Mouse (Mus musculus) regulatory T cell (primary cell): ENCODE measurements at regions not wholly inside any gene's neighbourhood (a gene's known extent, or its start where the extent isn't known, plus 50 kb on each side); places are given as distances from the start of the nearest gene placed in this dataset.

Experiments
- in situ Hi-C: fragments of 300-600 bp; cut with MboI, MseI; formaldehyde crosslinking; loops from one replicate; pipeline ENCODE4 v1.15.1; 2025; ENCODE audit warnings: high pct_unique_total_duplicates

DNA sequence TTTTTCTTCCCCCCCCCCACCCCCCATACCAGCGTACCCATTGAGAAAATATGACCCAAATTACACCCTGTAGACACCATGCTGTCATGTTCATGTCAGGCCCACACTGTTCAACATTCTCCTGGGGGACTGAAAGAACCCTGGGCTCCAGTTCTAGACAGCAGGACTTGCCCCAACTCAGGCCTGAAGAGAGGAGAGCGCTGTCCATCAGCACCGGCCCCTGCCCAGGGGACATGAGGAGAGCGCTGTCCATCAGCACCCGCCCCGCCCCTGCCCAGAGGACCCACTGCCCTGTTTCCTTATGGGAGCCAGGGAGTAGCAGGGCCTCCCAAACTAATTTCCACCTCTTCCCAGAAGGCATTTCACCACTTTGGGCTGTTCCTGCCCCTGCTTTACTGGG, 241.7 kb upstream of the Cdh4 start:
- in situ Hi-C loops = no loop called here

DNA sequence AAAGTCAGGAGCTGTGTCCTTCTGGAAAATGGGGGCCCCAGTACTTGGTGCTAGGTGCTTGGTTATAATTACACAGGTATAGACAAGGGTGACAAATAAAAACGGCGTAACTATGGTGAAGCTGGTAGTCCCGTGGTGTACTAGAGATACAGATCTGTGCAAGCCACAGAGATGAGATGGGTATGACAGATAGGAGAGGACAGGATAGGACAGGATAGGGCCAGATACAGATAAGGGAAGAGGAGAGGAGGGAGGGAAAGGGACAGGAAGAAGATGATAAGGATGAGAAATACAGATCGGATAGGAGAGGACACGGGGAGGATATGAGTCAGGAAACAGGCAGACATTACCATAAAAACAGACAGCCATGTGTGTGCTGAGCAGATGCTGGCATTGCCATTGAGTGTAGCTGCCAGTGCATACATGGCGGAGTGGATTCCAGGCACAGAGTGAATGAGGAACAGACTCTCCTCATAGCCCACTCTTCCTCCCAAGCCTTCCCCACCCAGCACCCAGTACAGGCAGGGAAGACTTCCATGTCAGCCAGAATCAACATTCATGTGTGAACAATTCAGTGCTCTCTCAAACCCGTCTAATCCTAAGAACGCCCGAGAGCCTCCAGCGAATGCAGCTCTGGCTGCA, 231.9 kb upstream of the Cdh4 start:
- in situ Hi-C loops = no loop called here

DNA sequence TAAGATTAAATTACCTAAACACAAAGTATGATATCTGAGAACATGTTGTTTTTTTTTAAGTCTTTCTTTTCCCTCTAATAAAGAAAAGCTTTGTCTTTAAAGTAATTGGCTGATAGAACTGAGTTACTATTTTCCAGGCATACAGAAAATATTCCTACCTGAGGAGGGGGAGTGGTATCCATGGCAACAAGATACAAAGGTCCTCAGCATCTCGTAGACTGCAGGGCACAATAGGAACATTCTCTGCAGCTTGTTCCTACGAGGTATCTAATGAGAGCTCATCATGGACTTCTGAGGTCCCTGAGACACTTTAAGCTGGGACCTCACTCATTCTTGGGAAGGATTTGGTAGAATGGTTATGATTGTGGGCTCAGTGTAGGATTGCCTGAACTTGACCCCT, 225.5 kb upstream of the Cdh4 start:
- in situ Hi-C loops = no loop called here

DNA sequence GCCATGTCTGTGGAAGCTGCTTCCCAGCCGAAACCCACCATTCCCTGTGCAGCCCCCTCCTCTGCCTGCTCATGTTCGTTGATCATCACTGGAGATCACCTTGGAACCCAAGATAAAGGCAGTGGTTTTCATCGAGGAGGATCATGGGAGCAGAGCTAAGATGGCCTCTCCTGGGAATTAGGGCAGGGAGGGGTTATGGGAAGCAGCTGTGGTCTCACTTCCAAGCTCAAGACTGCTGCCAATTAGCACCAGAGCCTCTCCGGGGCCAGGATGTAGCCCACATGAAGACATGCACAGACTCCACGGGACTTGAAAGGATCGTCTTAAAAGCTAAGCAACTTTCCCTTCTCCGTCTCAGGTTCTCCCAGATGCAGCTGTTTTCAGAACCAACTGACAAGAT, 214.1 kb upstream of the Cdh4 start:
- in situ Hi-C loops = loop anchor here (25.0 kb wide), 1 partner anchor 1941 kb away; no protein-coding TSS in a partner anchor

DNA sequence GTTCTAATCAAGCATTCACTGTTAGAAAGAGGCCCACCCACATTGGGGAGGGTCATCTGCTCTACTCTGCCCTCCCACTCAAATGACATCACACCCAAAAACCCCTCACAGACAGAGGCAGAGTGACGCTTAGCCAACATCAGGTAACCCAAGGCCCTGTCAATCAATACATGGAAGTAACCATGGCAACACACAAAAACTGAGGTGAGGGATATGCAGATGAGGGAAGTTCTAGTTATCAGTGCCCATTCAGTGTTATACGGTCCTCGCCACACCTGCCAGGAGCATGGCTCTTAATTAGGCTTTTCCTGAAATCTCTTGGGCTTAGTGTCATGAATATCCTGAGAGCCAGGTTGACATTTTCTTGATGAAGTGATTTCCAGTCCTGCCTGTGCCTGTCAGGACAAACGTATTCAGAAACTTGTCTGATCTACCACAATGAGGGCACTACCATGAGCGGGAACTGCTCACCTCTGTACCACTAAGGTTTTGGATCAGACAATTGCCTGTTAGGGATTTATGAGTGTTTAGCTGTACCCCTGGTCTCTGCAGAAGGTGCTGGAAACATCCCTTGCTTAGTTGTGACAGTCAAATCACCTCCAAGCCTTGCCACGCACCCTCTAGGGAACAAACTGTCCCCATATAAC, 210.4 kb upstream of the Cdh4 start:
- in situ Hi-C loops = loop anchor here (25.0 kb wide), 1 partner anchor 1945 kb away; no protein-coding TSS in a partner anchor

DNA sequence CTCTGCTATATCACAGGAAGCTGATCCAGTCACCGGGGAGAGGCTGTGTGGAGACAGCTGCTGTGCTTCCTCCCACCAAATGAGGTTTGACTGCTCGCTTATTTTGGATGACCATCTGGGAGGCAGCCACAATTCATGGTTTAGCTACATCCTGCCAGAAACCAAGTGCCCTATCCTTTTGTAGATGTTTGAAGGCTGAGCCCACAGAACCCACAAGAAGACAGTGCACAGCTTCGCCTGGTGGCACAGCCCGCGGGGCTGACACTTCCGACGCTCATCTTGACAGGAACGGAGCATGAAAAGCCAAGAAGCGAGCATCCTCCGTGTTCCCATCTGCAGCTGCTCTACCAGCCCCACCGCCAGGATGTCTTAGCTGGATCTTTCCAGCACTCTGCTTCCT, 204.1 kb upstream of the Cdh4 start:
- in situ Hi-C loops = loop anchor here (25.0 kb wide), 1 partner anchor 1951 kb away; no protein-coding TSS in a partner anchor

DNA sequence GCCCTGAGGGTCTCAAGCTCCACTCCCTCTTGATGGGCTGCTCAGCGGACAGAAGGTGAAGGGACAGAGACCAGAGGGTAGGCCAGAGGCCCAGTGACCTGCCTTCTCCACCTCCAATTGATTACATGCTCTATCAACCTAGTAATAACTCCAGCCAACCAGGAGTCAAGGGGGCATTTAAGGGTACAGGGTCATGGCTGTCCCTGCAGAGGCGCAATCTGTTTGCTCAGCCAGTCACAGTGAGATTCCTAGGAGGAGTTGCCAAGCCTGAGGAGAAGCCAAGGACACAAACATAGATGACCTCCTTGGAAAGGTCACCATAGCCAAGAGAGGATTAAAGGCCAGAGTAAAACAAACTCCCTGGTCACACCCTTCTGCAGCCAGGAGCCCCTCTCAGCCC, 181.3 kb upstream of the Cdh4 start:
- in situ Hi-C loops = no loop called here

DNA sequence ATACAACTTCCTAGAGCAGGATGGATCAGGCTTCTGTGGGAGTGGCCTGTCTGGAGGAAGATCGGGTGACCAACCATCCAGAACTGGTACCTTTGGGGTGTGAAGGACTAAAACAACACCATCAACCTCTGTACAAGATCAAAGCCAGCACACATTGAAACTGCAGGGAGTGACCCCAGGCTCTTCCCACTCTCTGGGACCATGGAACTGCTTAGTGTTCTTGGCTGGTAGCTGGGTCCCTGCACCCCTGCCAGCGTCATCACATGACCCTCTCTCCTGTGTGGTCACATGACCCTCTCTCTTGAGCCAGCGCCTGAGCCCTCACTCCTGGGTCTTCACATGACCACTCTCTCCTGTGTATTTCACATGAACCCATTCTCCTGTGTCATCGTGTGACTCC, 178.3 kb upstream of the Cdh4 start:
- in situ Hi-C loops = no loop called here

DNA sequence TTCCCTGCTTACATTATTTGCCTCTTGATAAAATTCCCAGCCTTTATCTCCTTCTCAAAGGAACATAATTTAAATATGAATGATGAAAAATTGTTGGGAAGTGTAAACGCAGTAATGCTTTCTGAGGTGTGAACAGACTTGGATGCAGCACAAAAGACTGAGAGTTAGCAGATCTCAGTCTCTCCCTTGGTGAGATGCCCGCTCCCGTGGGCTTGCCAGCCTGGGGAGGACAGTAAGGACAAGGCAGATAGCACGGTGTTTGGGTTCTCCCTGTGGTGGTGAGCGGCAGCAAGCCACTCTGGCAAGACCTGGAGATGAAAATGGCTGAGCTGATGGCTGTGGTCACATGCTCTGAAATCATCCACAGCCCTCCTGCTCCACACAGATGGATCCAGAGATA, 176.8 kb upstream of the Cdh4 start:
- in situ Hi-C loops = no loop called here

DNA sequence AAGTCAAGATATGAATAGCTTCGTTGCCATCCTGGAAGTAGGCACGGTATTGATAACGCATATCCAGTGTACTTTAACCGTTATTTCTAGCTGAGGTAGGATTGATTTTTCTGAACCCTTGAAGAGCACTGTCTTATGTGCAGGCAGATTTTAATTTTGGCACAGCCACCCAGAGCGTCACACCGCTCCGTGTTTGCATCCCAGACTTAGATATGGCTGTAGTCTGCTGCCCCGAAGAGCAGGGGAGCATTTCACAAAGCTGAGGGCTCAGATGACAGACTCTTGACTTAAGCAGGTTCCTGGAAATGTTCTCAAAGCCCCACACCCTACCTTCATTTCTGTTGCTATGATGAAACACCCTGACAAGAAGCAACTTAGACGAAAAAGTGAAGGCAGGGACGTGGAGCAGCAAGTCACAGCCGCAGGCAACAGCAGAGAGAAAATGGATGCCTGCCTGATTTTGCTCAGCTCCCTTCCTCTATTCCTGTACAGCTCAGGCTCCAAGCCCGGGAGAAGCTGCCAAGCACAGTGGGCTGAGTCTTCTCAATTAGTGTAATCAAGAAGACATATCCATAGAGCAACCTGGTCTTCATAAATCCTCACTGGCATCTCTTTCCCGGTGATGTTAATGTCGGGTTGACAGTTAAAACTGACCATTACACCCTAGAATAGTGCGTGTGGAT, 164.9 kb upstream of the Cdh4 start:
- in situ Hi-C loops = no loop called here

DNA sequence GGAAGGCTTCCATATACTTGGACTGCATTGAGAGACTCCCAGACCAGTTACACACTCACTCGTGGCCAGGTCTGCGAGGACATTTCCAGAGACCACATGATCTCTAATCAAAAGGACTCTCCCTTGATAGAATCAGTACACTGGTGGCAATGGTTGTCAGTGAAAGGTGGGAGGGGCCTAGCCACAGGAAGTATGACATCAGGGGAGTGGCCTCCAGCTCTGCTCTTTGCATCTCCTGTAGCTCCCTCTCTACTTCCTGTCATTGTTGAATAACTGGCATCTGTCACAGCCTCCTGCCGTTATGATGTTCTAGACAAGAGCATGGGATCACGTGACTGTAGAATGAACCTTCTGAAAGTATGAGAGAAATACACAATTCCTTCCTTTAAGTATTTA, 164.3 kb upstream of the Cdh4 start:
- in situ Hi-C loops = no loop called here

DNA sequence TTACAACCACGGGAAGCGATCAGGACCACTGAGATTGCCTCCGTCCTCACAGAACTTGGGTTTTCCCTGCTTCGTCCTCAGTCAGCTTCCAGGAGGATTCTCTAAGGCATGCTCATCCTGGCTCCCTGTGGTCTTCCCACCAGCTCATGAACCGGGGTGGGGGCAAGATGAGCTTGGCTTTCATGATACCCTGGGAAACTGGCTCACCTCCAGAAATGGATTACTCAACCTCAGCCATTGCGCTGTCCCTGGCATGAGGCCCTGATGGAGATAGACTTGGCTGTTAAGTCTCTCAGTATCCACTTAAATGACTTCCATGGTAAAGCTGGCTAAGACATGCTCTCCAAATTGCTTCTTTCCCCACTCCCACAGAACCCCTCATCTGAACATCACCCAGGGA, 160.0 kb upstream of the Cdh4 start:
- in situ Hi-C loops = no loop called here

DNA sequence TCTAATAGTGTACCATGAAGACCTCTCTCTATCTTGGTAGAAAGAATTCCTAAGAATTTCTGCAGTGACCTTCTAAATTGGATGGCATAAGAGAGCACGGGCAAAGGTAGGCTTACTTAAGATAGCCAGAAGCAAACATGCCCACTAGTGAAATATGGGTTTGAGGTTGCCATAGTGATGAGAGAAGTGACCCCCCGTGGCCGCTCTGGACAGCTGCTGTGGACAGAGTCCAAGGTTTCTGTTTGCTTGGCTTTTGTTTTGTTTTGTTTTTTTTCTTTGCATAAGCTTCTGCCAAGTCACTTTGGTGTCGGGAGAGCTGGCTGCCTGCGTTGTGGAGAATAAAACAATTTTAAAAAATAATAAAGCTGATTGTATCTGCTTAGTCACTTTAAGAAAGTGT, 151.8 kb upstream of the Cdh4 start:
- in situ Hi-C loops = no loop called here

DNA sequence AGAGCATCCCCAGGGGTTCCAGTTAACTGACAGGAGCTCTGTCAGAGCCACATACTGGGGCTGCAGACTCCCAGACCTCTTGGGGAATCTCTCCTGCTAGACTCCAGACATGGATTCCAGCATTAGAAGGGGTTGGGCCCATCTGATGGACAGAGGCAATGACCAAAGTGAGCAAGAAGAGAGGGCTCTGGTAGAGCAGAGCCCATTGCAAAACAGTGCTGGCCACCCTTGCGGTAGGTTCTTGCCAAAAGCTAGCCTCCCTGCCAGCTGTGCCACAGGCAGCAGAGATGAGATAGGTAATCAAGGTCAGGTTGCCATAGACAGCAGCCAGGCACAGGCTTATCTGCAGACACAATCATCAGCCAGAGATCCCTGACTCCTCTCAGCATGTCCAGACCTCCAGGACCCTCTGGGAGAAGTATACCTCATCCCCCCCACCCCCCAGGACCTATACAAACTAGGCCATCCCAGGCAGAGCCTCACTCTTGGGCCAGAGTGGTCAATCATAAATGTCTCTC, 151.1 kb upstream of the Cdh4 start:
- in situ Hi-C loops = no loop called here

DNA sequence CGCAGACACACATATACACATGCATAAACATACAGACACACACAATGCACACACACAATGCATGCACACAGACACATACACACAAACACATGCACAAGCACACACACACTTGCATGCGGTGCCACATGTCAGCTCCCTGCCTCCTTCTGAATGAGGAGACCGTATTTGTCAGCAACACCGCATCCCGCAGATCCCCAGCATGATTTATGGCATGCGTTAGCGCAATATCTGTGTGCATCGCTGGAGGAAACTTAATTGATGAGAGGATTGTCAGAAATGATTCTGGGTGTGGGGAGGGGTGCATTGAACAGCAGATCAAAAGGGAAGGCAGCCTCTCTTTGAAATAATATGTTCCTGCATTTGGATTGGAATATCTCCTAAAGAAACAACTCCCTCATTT, 150.3 kb upstream of the Cdh4 start:
- in situ Hi-C loops = no loop called here

DNA sequence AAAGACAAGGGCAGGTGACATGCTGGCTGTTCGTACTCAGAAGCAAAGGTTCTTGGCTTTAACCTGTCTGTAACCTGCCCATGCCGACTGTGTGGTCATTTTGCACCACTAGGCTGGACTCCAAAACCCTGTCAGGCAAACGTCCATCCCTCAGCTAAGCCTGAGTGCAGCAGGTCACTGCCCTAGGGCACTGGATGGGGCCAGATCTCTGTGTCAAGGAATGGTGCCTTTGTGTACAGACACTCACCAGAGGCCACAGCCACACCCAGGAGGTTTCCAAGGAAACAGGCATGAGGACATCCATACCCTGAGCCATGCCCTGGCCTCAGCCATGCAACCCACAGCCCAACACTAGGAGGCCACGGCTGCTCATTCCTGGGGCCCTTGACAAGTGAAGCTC, 149.7 kb upstream of the Cdh4 start:
- in situ Hi-C loops = no loop called here

DNA sequence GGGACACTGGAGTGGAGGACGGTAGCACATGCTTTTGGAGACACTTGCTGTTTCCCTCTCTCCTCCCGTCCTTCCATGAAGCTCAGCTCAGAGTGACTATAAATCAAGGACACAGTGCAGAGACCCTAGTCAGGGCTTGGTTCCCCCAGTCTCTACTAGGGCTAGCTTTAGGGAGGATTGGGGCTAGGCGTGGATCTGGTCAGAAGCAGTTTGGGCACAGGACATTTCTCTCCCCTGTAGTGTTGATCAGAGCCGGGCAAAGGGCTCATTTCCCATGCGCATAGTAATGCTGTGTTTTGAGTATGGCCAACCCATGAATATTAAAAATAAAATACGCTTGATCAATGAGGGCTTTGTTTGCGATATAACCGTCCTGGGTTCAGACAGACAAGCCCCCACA, 149.1 kb upstream of the Cdh4 start:
- in situ Hi-C loops = no loop called here

DNA sequence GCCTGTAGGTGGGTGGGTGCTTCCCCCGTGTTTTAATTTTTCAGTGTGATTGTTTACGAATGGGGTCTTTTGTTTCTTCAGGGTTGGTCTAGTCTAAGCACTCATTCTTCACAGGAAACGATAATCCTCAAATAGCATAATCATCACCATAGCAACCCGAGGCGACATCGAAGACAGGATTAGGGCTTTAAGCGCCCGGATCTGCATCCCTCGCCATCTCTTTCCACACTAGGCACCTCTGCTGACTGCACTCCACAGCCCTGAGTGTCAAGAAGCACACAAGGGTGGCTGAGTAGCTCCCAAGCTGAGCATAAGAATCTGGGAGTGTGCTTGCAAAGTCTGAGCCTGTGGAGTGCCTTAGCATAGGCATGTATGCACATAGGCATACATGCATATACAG, 145.2 kb upstream of the Cdh4 start:
- in situ Hi-C loops = no loop called here

DNA sequence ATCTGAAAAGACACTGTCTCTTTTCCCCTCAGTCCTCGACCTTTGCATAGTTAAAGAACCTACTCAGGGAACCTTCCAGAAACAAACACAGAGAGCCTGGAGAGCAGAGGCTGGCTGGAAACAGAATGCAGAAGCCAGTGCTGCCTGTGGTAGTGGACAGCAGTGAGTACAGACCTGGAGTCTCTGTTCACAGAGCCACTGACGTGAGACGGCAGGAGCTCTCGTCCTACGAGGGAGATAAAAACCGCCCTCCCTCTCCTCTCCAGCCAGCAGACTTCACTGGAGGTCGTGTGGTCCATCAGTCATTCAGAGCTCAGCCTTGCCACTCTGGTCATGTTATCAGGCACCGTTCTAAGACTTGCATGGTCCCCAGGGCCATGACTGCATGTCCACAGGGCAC, 138.5 kb upstream of the Cdh4 start:
- in situ Hi-C loops = no loop called here

DNA sequence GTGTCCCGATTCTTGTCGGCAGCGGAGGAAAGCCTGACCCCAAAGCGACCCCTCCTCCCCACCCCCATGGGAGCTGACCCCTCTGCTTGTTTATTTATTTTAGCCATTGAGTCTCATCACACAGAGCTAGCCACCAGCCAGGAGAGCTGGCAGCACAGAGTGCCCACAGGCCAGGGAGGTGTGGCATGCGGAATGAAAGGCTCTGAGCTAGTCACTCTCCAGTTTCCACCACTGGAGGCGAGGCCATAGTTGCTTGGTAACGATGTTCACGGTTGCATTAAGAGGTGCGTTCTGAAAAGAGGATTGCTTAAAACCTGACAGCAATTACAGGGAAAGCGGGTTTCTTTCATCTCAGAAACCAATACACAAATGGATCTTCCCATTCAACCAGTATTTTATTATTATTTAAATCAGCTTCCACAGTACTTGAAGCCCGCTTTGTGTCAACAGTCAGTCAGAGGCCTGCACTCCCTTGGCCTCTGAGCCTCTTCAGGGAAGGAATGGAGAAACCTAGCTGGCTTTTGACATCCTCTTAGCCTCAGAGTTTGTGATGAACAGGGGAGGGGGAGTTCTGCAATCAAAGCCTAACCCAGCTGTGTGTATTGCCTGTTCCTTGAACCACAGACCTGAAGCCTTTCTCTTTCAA, 134.8 kb upstream of the Cdh4 start:
- in situ Hi-C loops = no loop called here

DNA sequence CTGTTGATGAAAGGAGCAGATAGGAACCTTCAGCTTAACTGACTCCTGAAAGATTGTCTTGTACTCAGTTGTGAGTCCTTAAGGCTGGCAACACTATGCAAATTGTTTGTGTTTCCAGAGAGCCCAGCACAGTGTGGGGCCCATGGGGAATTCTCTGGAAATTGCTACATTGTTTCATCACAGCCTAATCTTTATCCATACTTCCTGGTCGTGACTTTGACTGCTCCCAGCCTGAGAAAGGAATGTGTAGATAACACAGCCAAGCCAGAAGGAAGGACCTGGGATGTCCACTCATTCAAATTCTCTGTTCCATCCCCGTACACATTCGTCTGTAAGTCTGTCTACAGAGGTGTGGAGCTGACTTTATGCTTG, 134.3 kb upstream of the Cdh4 start:
- in situ Hi-C loops = no loop called here

DNA sequence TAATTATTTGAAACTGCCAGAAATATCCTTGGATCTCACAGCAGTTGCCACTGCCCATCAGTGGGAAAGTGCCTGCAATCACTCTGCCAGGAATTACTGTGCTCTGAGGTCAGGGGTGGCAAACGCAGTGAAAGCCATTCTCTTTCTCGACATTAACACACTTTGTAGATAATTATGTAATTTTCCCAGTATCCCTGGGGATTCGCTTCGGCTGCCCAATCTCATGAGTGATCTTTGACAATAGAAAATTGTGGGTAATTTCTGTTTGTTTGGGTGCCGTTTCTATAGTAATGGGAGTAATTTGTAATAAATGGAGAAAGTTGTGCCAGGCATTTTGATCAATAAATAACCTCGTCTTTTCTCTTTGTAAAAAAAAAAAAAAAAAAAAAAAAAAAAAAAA, 124.2 kb upstream of the Cdh4 start:
- in situ Hi-C loops = no loop called here

DNA sequence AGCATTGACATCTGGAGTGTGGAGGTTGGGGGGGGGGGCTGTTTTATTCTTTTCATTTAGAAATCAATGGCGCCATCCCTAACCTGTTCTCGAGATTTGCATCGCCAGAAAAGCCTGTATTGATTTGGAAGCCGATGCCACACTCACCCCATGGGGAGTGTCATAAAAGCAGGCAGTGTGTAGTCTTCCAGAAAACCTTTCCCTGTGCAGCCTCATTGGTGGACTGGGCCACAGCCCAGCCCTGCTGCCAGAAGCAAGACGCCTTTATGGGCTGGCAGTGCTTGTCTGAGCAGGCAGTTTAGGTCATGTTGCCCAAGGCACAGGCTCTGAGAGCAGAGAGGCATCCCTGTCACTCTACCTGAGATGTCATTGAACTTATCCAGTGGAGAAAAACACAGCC, 117.0 kb upstream of the Cdh4 start:
- in situ Hi-C loops = no loop called here
